Mouse (Mus musculus): ENCODE results near the gene Zfp420. TPM values are rescaled to one million over a fixed set of nuclear protein-coding genes. Genes with fewer than 3 reads are reported as not detected.

Gene Zfp420
- total RNA-seq, 2 experiments from 2014 or later, result 3.3 to 3.9 TPM

GRCm38 (mm10) chr7:29898351-29898750 lies 38.6 kb downstream of the Zfp420 start:
- no peak for DNase-seq

- DNase-seq, result no peak
Observed at GRCm38 (mm10) chr7:29904101-29904500, 44.3 kb downstream of the Zfp420 start.

GRCm38 (mm10) chr7:29905966-29906681 lies 46.3 kb downstream of the Zfp420 start, which contains the start of gene Zfp27:
Gene Zfp27 (minus strand): TSS chr7:29906572.
- peak; percentile 77 to 80 for DNase-seq

- DNase-seq, result peak in 1 of 2 experiments; percentile 27
Observed at GRCm38 (mm10) chr7:29906682-29907058, 46.9 kb downstream of the Zfp420 start.

- DNase-seq, result peak in 1 of 2 experiments; percentile 13
Observed at GRCm38 (mm10) chr7:29907206-29907605, 47.4 kb downstream of the Zfp420 start.

- DNase-seq, result peak; percentile 90 to 93
Observed at GRCm38 (mm10) chr7:29908130-29908950, 48.6 kb downstream of the Zfp420 start, which contains the start of gene Zfp383. Gene Zfp383 (plus strand): TSS chr7:29908223.

GRCm38 (mm10) chr7:29910252-29910651 lies 50.5 kb downstream of the Zfp420 start:
- no peak for DNase-seq

GRCm38 (mm10) chr7:29912172-29912571 lies 52.4 kb downstream of the Zfp420 start:
- DNase-seq, result no peak

GRCm38 (mm10) chr7:29917371-29918061 lies 57.7 kb downstream of the Zfp420 start:
- DNase-seq, result peak in 1 of 2 experiments; percentile 13

- peak in 1 of 2 experiments; percentile 26 for DNase-seq
Observed at GRCm38 (mm10) chr7:29918062-29918453, 58.3 kb downstream of the Zfp420 start.

GRCm38 (mm10) chr7:29921439-29922093 lies 61.8 kb downstream of the Zfp420 start:
- no peak for DNase-seq

- no peak for DNase-seq
Observed at GRCm38 (mm10) chr7:29922780-29923179, 63.0 kb downstream of the Zfp420 start.

Small RNA genes lying within 50 kb of the gene (microRNA-seq; reads per million reads assigned to microRNA genes)
- gene Mir7668, result 1.4 to 1.5 reads per million in 2 experiments

Other genes starting within 250 kb of the Zfp420 start
- not detected for gene Catsperg2, start 132.9 kb upstream of the Zfp420 start, total RNA-seq (2021)
- gene Zfp84, start 91.4 kb upstream of the Zfp420 start, total RNA-seq (2021), result 10 to 100 TPM; 10.9 to 11.4 TPM
- gene Zfp30, start 76.0 kb upstream of the Zfp420 start, total RNA-seq (2021), result 1 to 10 TPM; 3.4 to 4.2 TPM
- 1 to 10 TPM; 9.1 to 9.8 TPM for gene Zfp790, start 43.9 kb upstream of the Zfp420 start, total RNA-seq (2021)
- under 1 TPM; 0.62 to 0.87 TPM for gene Zfp940, start 6.3 kb upstream of the Zfp420 start, total RNA-seq (2021)
- gene Zfp27, start 46.6 kb downstream of the Zfp420 start, total RNA-seq (2021), result 1 to 10 TPM; 8.6 to 8.7 TPM
- 1 to 10 TPM; 4.2 to 7.5 TPM for gene Zfp383, start 48.2 kb downstream of the Zfp420 start, total RNA-seq (2021)
- 1 to 10 TPM; 4.3 to 6.8 TPM for gene Zfp74, start 94.1 kb downstream of the Zfp420 start, total RNA-seq (2021)
- 10 to 100 TPM; 24.0 to 31.6 TPM for gene Zfp568, start 124.0 kb downstream of the Zfp420 start, total RNA-seq (2021)
- gene Zfp14, start 191.4 kb downstream of the Zfp420 start, total RNA-seq (2021), result 1 to 10 TPM; 2.0 to 2.9 TPM
- gene Zfp82, start 212.9 kb downstream of the Zfp420 start, total RNA-seq (2021), result 1 to 10 TPM; 3.0 to 3.1 TPM
- not detected for gene Gm26920, start 230.4 kb downstream of the Zfp420 start, total RNA-seq (2021)
- gene Zfp566, start 230.5 kb downstream of the Zfp420 start, total RNA-seq (2021), result 1 to 10 TPM; 1.4 to 1.9 TPM
- gene Zfp260, start 234.8 kb downstream of the Zfp420 start, total RNA-seq (2021), result 10 to 100 TPM; 26.9 to 38.9 TPM

Data from heart, adult 18-20 months (tissue).